Mouse (Mus musculus) liver, adult 2 months (tissue): ENCODE data around the gene Gm13272.

Experiments used
- CTCF ChIP-seq: fragments of 200-500 bp; IDR thresholded peaks from 2 replicates; pipeline ENCODE4 v1.5.1; 2011; ENCODE audit warnings: low read depth, low read length, control low read depth
- POLR2A ChIP-seq: fragments of 200-500 bp; IDR thresholded peaks from 2 replicates; pipeline ENCODE4 v1.6.1; 2011; ENCODE audit warnings: low read length, control low read depth; ENCODE audit not compliant: insufficient read depth; ENCODE audit errors: extremely low read depth

DNA sequence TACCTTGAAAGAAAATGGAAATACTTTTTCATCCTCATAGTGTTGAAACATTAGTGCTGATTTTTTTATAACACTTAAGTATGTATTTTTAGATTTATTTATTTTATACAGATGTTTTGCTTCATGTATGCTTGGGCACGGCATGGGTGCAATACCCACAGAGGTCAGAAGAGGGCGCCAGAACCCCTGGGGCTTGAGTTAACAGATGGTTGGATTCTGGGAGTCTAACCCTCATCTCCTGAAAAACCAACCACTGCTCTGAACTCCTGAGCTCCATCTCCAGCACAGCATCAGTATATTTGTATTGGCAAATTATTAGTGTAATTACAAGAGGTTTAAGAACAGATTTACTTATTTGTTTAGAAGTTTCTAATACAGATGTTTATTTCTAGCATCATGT, 41.2 kb upstream of the Gm13272 start:
- TF ChIP-seq CTCF (peak; percentile 92), POLR2A (no peak)
